Mouse (Mus musculus): Measurements from ENCODE around the gene Wdr76.

DNA sequence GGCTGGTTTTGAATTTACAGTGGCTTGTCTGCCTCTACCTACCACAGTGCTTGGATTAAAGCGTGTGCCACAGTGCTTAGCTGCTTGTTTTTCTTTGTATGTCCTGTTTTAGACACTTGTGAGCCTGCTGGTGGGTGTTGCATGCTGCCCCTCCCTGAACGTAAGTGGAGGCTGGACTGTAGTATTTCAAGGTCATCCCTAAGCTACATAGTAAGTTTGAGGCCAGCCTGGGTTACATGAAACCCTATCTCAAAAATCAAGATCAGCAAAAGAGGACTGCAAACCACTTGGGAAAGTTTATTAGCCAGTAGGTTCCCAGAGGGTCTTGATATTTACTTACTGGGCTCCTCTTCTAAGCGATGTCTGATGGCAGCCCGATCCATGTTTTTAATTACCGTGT lies 11.6 kb downstream of the Wdr76 start:
- no peak for TF ChIP-seq POLR2A (IDR thresholded peaks at IDR 0.05; ENCODE audit: low read depth, low read length)
- no peak for TF ChIP-seq CTCF (IDR thresholded peaks at IDR 0.05; ENCODE audit: extremely low read depth, insufficient read depth, insufficient read length, insufficient replicate concordance)
